Mouse (Mus musculus): Measurements from ENCODE around the gene Ulk4. TPM values are rescaled to one million over a fixed set of nuclear protein-coding genes. Genes with fewer than 3 reads are reported as not detected.

Gene Ulk4
- polyA plus RNA-seq, 1 experiment from 2014 or later = 65.6 TPM

- Histone ChIP-seq H3K4me2 (replicated peaks) (no peak overlapping the region), H3K27me3 (ENCODE audit: control insufficient read depth, insufficient read depth, low read length) (no peaks in the 10 kb centered on the region), H3K36me3 (replicated peaks; ENCODE audit: control insufficient read depth, insufficient read depth) (no peaks in the 10 kb centered on the region), H3K4me1 (replicated peaks; ENCODE audit: control insufficient read depth, insufficient read depth, low read length) (no peaks in the 10 kb centered on the region), H3K4me3 (replicated peaks; ENCODE audit: low read length) (no peak overlapping the region), H3K9me3 (ENCODE audit: control insufficient read depth, low read length) (no peaks in the 10 kb centered on the region), H3K27ac (no peak overlapping the region), H3K9ac (no peak overlapping the region)
- DNase-seq (ENCODE audit: low spot score) (no peak), ATAC-seq (ENCODE audit: low FRiP score) (no peak)
- 76% methylated on average over 9 of the region's 9 CpGs for WGBS
Observed at GRCm38 (mm10) chr9:121156253-121156831, 120.7 kb downstream of the Ulk4 start.

DNA sequence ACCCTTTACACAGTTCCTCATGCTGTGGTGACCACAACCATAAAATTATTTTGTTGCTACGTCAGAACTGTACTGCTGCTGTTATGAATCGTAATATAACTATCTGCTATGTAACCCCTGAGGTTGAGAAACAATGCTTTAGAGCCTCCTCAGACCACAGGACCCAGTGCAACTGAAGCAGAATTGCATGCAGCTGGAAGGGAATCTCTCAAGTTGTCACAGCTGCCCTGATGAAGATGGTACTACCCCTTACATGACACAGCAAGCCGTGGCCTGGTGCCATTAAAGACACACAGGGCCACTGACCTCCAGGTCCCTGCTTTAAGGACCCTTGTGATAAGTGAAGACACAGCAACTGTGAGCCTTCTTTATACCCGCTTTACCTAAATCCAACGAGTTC lies 123.7 kb downstream of the Ulk4 start:
- Histone ChIP-seq H3K4me1 (replicated peaks; ENCODE audit: control insufficient read depth, insufficient read depth, low read length) (no peaks in the 10 kb centered on the region), H3K9ac (no peak overlapping the region), H3K4me2 (replicated peaks) (no peak overlapping the region), H3K27ac (no peak overlapping the region), H3K9me3 (ENCODE audit: control insufficient read depth, low read length) (no peaks in the 10 kb centered on the region), H3K4me3 (replicated peaks; ENCODE audit: low read length) (no peak overlapping the region), H3K27me3 (ENCODE audit: control insufficient read depth, insufficient read depth, low read length) (no peaks in the 10 kb centered on the region), H3K36me3 (replicated peaks; ENCODE audit: control insufficient read depth, insufficient read depth) (no peaks in the 10 kb centered on the region)
- 93% methylated on average over 5 of the region's 5 CpGs for WGBS
- DNase-seq (ENCODE audit: low spot score) (no peak), ATAC-seq (ENCODE audit: low FRiP score) (no peak)

DNA sequence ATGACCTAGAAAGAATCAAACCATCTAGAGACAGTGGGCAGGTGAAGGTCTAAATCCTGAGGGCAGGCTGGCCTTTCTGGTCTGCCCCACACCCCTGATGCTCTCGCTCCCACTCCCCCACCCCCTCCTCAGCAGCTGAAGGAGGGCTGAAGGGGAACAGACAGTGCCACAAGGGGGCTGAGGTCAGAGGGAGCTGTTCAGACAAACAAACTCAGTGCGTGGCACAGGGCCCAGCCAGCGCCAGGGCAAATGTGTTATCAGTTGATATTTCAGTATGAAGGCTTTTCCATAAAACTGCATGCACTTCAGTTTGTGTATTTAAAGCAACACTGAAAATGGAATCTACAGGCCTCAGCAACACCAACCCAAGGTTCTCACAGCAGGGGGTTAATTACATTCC lies 128.4 kb downstream of the Ulk4 start:
- no peaks in the 10 kb centered on the region for H3K36me3 ChIP-seq (replicated peaks; ENCODE audit: control insufficient read depth, insufficient read depth)
- H3K9ac ChIP-seq = no peak overlapping the region
- no peak overlapping the region for H3K27ac ChIP-seq
- H3K4me1 ChIP-seq (replicated peaks; ENCODE audit: control insufficient read depth, insufficient read depth, low read length) = no peaks in the 10 kb centered on the region
- no peaks in the 10 kb centered on the region for H3K27me3 ChIP-seq (ENCODE audit: control insufficient read depth, insufficient read depth, low read length)
- no peak overlapping the region for H3K4me3 ChIP-seq (replicated peaks; ENCODE audit: low read length)
- ATAC-seq (ENCODE audit: low FRiP score) (no peak), DNase-seq (ENCODE audit: low spot score) (no peak)
- H3K9me3 ChIP-seq (ENCODE audit: control insufficient read depth, low read length) = no peaks in the 10 kb centered on the region
- H3K4me2 ChIP-seq (replicated peaks) = no peak overlapping the region
- 18% methylated on average over 3 of the region's 3 CpGs for WGBS

GRCm38 (mm10) chr9:121143208-121143607 lies 133.8 kb downstream of the Ulk4 start:
- no peak overlapping the region for H3K9ac ChIP-seq
- DNase-seq (ENCODE audit: low spot score) = no peak
- no peak overlapping the region for H3K27ac ChIP-seq
- H3K4me2 ChIP-seq (replicated peaks) = no peak overlapping the region
- H3K36me3 ChIP-seq (replicated peaks; ENCODE audit: control insufficient read depth, insufficient read depth) = no peaks in the 10 kb centered on the region
- no peaks in the 10 kb centered on the region for H3K4me1 ChIP-seq (replicated peaks; ENCODE audit: control insufficient read depth, insufficient read depth, low read length)
- H3K9me3 ChIP-seq (ENCODE audit: control insufficient read depth, low read length) = no peaks in the 10 kb centered on the region
- H3K4me3 ChIP-seq (replicated peaks; ENCODE audit: low read length) = no peak overlapping the region
- ATAC-seq (ENCODE audit: low FRiP score) = no peak
- 82% methylated on average over 6 of the region's 6 CpGs for WGBS
- H3K27me3 ChIP-seq (ENCODE audit: control insufficient read depth, insufficient read depth, low read length) = no peaks in the 10 kb centered on the region

- DNase-seq (ENCODE audit: low spot score) (no peak), ATAC-seq (ENCODE audit: low FRiP score) (no peak)
- Histone ChIP-seq H3K9ac (no peak overlapping the region), H3K27me3 (ENCODE audit: control insufficient read depth, insufficient read depth, low read length) (no peaks in the 10 kb centered on the region), H3K27ac (no peak overlapping the region), H3K4me3 (replicated peaks; ENCODE audit: low read length) (no peak overlapping the region), H3K4me1 (replicated peaks; ENCODE audit: control insufficient read depth, insufficient read depth, low read length) (no peaks in the 10 kb centered on the region), H3K36me3 (replicated peaks; ENCODE audit: control insufficient read depth, insufficient read depth) (no peaks in the 10 kb centered on the region), H3K9me3 (ENCODE audit: control insufficient read depth, low read length) (no peaks in the 10 kb centered on the region), H3K4me2 (replicated peaks) (no peak overlapping the region)
- WGBS = 79% methylated on average over 6 of the region's 6 CpGs
Observed at GRCm38 (mm10) chr9:121132549-121132948, 144.4 kb downstream of the Ulk4 start.

GRCm38 (mm10) chr9:121129533-121129932 lies 147.5 kb downstream of the Ulk4 start:
- Histone ChIP-seq H3K27ac (no peak overlapping the region), H3K9me3 (ENCODE audit: control insufficient read depth, low read length) (no peaks in the 10 kb centered on the region), H3K36me3 (replicated peaks; ENCODE audit: control insufficient read depth, insufficient read depth) (no peaks in the 10 kb centered on the region), H3K27me3 (ENCODE audit: control insufficient read depth, insufficient read depth, low read length) (no peaks in the 10 kb centered on the region), H3K4me3 (replicated peaks; ENCODE audit: low read length) (no peak overlapping the region), H3K9ac (no peak overlapping the region), H3K4me1 (replicated peaks; ENCODE audit: control insufficient read depth, insufficient read depth, low read length) (no peaks in the 10 kb centered on the region), H3K4me2 (replicated peaks) (no peak overlapping the region)
- no peak for DNase-seq (ENCODE audit: low spot score)
- WGBS = 69% methylated on average over 2 of the region's 2 CpGs
- no peak for ATAC-seq (ENCODE audit: low FRiP score)

- Histone ChIP-seq H3K4me3 (replicated peaks; ENCODE audit: low read length) (no peak overlapping the region), H3K4me2 (replicated peaks) (no peak overlapping the region), H3K9ac (no peak overlapping the region), H3K27me3 (ENCODE audit: control insufficient read depth, insufficient read depth, low read length) (no peaks in the 10 kb centered on the region), H3K4me1 (replicated peaks; ENCODE audit: control insufficient read depth, insufficient read depth, low read length) (no peaks in the 10 kb centered on the region), H3K27ac (no peak overlapping the region), H3K9me3 (ENCODE audit: control insufficient read depth, low read length) (no peaks in the 10 kb centered on the region), H3K36me3 (replicated peaks; ENCODE audit: control insufficient read depth, insufficient read depth) (no peaks in the 10 kb centered on the region)
- DNase-seq (ENCODE audit: low spot score) = no peak
- ATAC-seq (ENCODE audit: low FRiP score) = no peak
- 93% methylated on average over 8 of the region's 8 CpGs for WGBS
Observed at GRCm38 (mm10) chr9:121128934-121129333, 148.1 kb downstream of the Ulk4 start.

DNA sequence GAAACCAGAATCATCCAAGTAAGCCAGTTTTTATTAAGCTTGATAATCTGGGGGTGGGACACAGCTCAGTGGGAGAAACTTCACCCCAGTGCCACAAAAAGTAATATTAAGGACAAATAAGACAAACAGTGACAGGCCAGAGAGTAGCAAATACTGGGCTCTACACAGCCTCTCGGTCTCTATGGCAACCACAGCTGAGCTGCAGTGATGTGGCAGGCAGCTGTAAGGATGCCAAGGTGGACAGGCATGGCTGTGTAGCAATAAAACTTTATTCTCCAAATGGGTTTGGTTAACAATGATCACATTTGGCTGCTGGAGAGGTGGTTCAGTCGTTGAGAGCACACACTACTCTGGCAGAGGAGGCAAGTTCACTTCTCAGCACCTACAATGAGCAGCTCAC lies 150.0 kb downstream of the Ulk4 start:
- no peak overlapping the region for H3K27ac ChIP-seq
- H3K4me3 ChIP-seq (replicated peaks; ENCODE audit: low read length) = no peak overlapping the region
- H3K4me1 ChIP-seq (replicated peaks; ENCODE audit: control insufficient read depth, insufficient read depth, low read length) = no peaks in the 10 kb centered on the region
- DNase-seq (ENCODE audit: low spot score) = peak; percentile 52
- H3K4me2 ChIP-seq (replicated peaks) = no peak overlapping the region
- H3K9ac ChIP-seq = no peak overlapping the region
- no peaks in the 10 kb centered on the region for H3K9me3 ChIP-seq (ENCODE audit: control insufficient read depth, low read length)
- 55% methylated on average over 2 of the region's 2 CpGs for WGBS
- peak; percentile 62; the same call in 1 of the 2 replicates for ATAC-seq (ENCODE audit: low FRiP score)
- H3K27me3 ChIP-seq (ENCODE audit: control insufficient read depth, insufficient read depth, low read length) = no peaks in the 10 kb centered on the region
- no peaks in the 10 kb centered on the region for H3K36me3 ChIP-seq (replicated peaks; ENCODE audit: control insufficient read depth, insufficient read depth)

GRCm38 (mm10) chr9:121124705-121125104 lies 152.3 kb downstream of the Ulk4 start:
- Histone ChIP-seq H3K9ac (no peak overlapping the region), H3K9me3 (ENCODE audit: control insufficient read depth, low read length) (no peaks in the 10 kb centered on the region), H3K27me3 (ENCODE audit: control insufficient read depth, insufficient read depth, low read length) (no peaks in the 10 kb centered on the region), H3K4me2 (replicated peaks) (no peak overlapping the region), H3K36me3 (replicated peaks; ENCODE audit: control insufficient read depth, insufficient read depth) (no peaks in the 10 kb centered on the region), H3K4me3 (replicated peaks; ENCODE audit: low read length) (no peak overlapping the region), H3K27ac (no peak overlapping the region), H3K4me1 (replicated peaks; ENCODE audit: control insufficient read depth, insufficient read depth, low read length) (no peaks in the 10 kb centered on the region)
- whole genome bisulfite sequencing = 76% methylated on average over 8 of the region's 8 CpGs
- DNase-seq (ENCODE audit: low spot score) (no peak), ATAC-seq (ENCODE audit: low FRiP score) (no peak)

DNA sequence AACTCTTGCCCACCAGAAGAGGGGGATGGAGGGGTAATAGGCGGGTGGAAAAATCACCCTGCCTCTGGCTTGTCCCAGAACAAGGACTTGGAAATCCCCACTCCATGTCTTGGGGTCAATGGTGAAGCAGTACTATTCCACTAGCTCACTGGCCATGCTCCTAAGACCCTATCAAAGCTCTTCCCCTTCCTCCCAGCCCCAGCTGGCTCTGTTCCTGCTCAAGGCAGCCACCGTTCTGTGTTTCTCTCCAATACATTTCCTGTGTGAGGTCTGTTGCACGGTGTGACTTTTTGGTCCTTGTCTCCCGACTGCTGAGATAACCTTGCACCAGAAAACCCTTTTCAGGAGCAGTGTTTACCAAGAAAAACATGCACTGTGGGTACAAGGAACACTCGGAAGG lies 155.0 kb downstream of the Ulk4 start:
- Histone ChIP-seq H3K4me2 (replicated peaks) (no peak overlapping the region), H3K27me3 (ENCODE audit: control insufficient read depth, insufficient read depth, low read length) (no peaks in the 10 kb centered on the region), H3K4me3 (replicated peaks; ENCODE audit: low read length) (no peak overlapping the region), H3K27ac (no peak overlapping the region), H3K4me1 (replicated peaks; ENCODE audit: control insufficient read depth, insufficient read depth, low read length) (no peaks in the 10 kb centered on the region), H3K36me3 (replicated peaks; ENCODE audit: control insufficient read depth, insufficient read depth) (no peaks in the 10 kb centered on the region), H3K9ac (no peak overlapping the region), H3K9me3 (ENCODE audit: control insufficient read depth, low read length) (no peaks in the 10 kb centered on the region)
- WGBS = 80% methylated on average over 5 of the region's 5 CpGs
- ATAC-seq (ENCODE audit: low FRiP score) (no peak), DNase-seq (ENCODE audit: low spot score) (no peak)

Data from hindbrain, embryonic 14.5 days (tissue).